Mouse (Mus musculus) liver, embryonic 11.5 days (tissue): ENCODE data around the gene Supt3. TPM values are rescaled to one million over a fixed set of nuclear protein-coding genes. Genes with fewer than 3 reads are reported as not detected.
A peak's percentile ranks its signal among the peaks of the same experiment; 100 is the strongest.

ENCODE experiments used
- ATAC-seq: fragments of 200-750 bp; cut with Nextera tagmentation; replicated peaks from 2 replicates; pipeline ENCODE4 v1.8.0; 2017; ENCODE audit warnings: moderate number of reproducible peaks, mild to moderate bottlenecking, moderate TSS enrichment, moderate library complexity; ENCODE audit not compliant: low FRiP score
- DNase-seq: peaks from one replicate; pipeline ENCODE4 v3.0.0-alpha.2; 2017; ENCODE audit warnings: low spot score
- H3K27ac ChIP-seq: fragments of 300-500 bp; sonication (generic); 2 replicates; pipeline ENCODE4 v1.5.1; 2014; ENCODE audit warnings: mild to moderate bottlenecking, low read depth, low read length, control low read depth
- H3K27me3 ChIP-seq: fragments of 300-500 bp; sonication (generic); replicated peaks from 2 replicates; pipeline ENCODE4 v1.6.1; 2014; ENCODE audit warnings: low read length, mixed read lengths; ENCODE audit not compliant: control insufficient read depth, insufficient read depth
- H3K36me3 ChIP-seq: fragments of 300-500 bp; sonication (generic); 2 replicates; pipeline ENCODE4 v1.6.1; 2014; ENCODE audit warnings: mild to moderate bottlenecking, low read length, moderate library complexity, mixed read lengths; ENCODE audit not compliant: control insufficient read depth, insufficient read depth
- H3K4me1 ChIP-seq: fragments of 300-500 bp; sonication (generic); replicated peaks from 2 replicates; pipeline ENCODE4 v1.6.1; 2014; ENCODE audit warnings: low read length, mixed read lengths; ENCODE audit not compliant: control insufficient read depth, insufficient read depth
- H3K4me2 ChIP-seq: fragments of 300-500 bp; sonication (generic); 2 replicates; pipeline ENCODE4 v1.6.1; 2014; ENCODE audit warnings: mild to moderate bottlenecking, control low read depth, moderate library complexity
- H3K4me3 ChIP-seq: fragments of 300-500 bp; sonication (generic); 2 replicates; pipeline ENCODE4 v1.5.1; 2014; ENCODE audit warnings: low read depth, low read length, control low read depth
- H3K9ac ChIP-seq: fragments of 300-500 bp; sonication (generic); 2 replicates; pipeline ENCODE4 v1.6.1; 2014; ENCODE audit warnings: low read depth, low read length, control low read depth
- H3K9me3 ChIP-seq: fragments of 300-500 bp; sonication (generic); 2 replicates; pipeline ENCODE4 v1.6.1; 2016; ENCODE audit warnings: low read length, inconsistent platforms, mixed read lengths; ENCODE audit not compliant: control insufficient read depth
- WGBS: fragments of 180-500 bp; shearing (Covaris S2); extraction: QIAGEN DNeasy Blood & Tissue Kit; methylation state at CpG from one replicate; pipeline ENCODE4 v1.1.7; 2014; 5-methylcytosine and 5-hydroxymethylcytosine counted together
- polyA plus RNA-seq: library from polyadenylated mRNA; unstranded; fragments of >200 nt; fragmentation: Nextera tagmentation; extraction: Ambion mirVana; gene quantifications from 2 replicates; pipeline ENCODE4 v1.2.1, GENCODE M21; 2014

Gene Supt3
- polyA plus RNA-seq, 1 experiment from 2014 or later = 17.7 TPM

DNA sequence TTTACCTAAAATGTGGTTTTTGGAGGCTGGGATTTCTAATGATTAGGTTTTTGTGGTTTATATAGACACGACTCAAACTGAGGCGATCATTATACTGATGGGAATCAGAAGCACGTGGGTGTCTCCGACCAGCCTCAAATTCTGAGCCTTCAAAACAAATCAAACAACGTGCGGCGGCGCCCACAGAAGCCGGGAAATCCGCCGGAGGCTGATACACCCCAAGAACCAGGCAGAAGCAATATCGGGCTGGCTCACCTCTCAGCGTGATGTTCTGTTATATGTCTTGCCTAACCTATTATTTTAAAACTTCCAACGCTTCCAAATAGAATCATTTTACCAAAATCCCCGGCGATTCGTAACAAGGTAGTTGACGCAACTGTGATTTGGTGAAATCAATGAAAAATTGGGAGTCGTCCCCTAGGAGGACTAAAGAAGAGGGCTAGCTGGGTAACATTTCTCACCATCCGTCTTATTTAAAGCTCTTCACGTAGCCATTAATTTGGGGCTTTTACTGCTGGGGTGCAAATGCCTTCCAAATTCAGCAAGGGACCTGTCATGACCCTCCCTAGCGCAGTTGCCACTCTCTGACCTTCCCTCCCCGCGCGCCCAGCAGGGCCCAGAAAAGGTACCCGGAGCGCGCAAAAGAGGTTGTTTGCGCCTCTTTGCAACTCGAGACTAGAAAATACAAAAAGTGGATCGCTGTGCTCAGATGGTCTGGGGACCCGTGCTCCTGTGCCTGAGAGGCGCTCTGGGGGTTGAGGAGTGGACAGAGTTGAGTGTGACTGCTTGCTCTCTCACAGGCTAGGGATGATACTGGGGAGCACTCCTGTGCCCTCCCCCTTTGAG, 39.5 kb upstream of the Supt3 start:
- Histone ChIP-seq H3K4me1 (peaks cover 8% of the 10 kb centered on the region; the same call in 1 of the 2 replicates), H3K4me3 (peak overlapping the region; percentile 22; the same call in 1 of the 2 replicates), H3K9me3 (no peaks in the 10 kb centered on the region), H3K4me2 (peak overlapping the region; percentile 51), H3K36me3 (no peaks in the 10 kb centered on the region), H3K27ac (no peak overlapping the region), H3K9ac (no peak overlapping the region), H3K27me3 (peaks cover 80% of the 10 kb centered on the region)
- DNase-seq = peak; percentile 41
- 1% methylated on average over 33 of the region's 33 CpGs for WGBS
- no peak for ATAC-seq

DNA sequence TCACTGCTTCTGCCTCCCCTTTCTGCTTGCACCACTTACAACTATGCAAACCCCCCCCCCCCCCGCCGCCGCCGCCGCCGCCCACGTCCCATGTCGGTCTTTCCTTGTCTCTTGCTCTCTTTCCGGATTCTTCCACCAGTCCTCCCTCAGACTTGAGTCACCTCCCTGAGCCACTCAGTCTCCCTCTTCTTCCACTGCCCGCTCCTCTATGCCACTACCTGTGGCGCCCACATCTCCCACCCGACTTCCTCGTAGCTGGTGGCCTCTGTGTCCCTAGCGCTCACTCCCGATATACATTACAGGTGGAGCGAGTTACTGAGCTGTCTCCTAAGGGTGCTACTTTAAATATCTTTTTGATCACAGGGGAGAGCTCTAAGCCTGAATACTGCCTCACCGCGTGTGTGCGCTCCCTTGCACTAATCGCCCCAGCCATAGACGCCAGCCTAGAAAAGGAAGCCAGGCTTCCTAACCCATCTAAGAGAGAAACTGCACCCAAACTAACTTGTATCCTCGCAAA, 38.8 kb upstream of the Supt3 start:
- Histone ChIP-seq H3K9ac (no peak overlapping the region), H3K4me1 (peaks cover 8% of the 10 kb centered on the region; the same call in 1 of the 2 replicates), H3K36me3 (no peaks in the 10 kb centered on the region), H3K9me3 (no peaks in the 10 kb centered on the region), H3K4me3 (peak overlapping the region; percentile 22; the same call in 1 of the 2 replicates), H3K27ac (no peak overlapping the region), H3K4me2 (peak overlapping the region; percentile 51), H3K27me3 (peaks cover 76% of the 10 kb centered on the region)
- peak; percentile 34 for DNase-seq
- WGBS = 2% methylated on average over 18 of the region's 22 CpGs
- ATAC-seq = no peak

- no peak overlapping the region for H3K4me3 ChIP-seq
- WGBS = 80% methylated on average over 9 of the region's 9 CpGs
- no peak overlapping the region for H3K27ac ChIP-seq
- DNase-seq (no peak), ATAC-seq (no peak)
- H3K9me3 ChIP-seq = no peaks in the 10 kb centered on the region
- H3K4me2 ChIP-seq = no peak overlapping the region
- no peak overlapping the region for H3K9ac ChIP-seq
- no peaks in the 10 kb centered on the region for H3K36me3 ChIP-seq
- peaks cover 35% of the 10 kb centered on the region for H3K27me3 ChIP-seq
- no peaks in the 10 kb centered on the region; the same call in 1 of the 2 replicates for H3K4me1 ChIP-seq
These were observed 34.7 kb upstream of the Supt3 start for GRCm38 (mm10) chr17:44742246-44742645.

- no peaks in the 10 kb centered on the region for H3K4me1 ChIP-seq
- no peak overlapping the region for H3K4me3 ChIP-seq
- peaks cover 20% of the 10 kb centered on the region for H3K27me3 ChIP-seq
- no peaks in the 10 kb centered on the region for H3K36me3 ChIP-seq
- DNase-seq = peak; percentile 15
- no peaks in the 10 kb centered on the region for H3K9me3 ChIP-seq
- no peak overlapping the region for H3K4me2 ChIP-seq
- H3K27ac ChIP-seq = no peak overlapping the region
- 38% methylated on average over 3 of the region's 3 CpGs for WGBS
- ATAC-seq = no peak
- H3K9ac ChIP-seq = no peak overlapping the region
These were observed 33.2 kb upstream of the Supt3 start for GRCm38 (mm10) chr17:44743780-44744179.

DNA sequence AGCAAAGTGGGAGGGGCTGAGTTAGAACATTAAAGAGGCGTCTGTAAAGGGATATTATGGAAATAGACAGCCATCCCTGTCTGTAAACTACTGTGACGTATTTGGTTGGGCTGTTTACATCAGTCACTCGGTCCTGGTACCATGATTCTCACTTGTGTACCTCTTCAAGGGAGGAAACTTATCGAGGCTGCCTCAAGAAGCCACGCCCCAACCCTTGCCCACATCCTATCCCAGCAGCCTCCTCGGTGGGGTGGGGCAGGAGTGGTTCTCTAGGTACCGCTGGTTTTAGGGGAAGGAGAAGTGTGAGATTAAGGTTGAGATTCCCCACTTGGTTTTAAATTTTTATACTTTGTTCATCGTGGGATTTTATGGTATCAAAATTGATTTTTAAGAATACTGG, 31.6 kb upstream of the Supt3 start:
- no peak overlapping the region for H3K4me2 ChIP-seq
- ATAC-seq (no peak), DNase-seq (no peak)
- H3K9me3 ChIP-seq = no peaks in the 10 kb centered on the region
- peaks cover 6% of the 10 kb centered on the region; the same call in 1 of the 2 replicates for H3K27me3 ChIP-seq
- WGBS = 66% methylated on average over 8 of the region's 8 CpGs
- H3K9ac ChIP-seq = no peak overlapping the region
- no peaks in the 10 kb centered on the region for H3K4me1 ChIP-seq
- H3K27ac ChIP-seq = no peak overlapping the region
- no peaks in the 10 kb centered on the region for H3K36me3 ChIP-seq
- no peak overlapping the region for H3K4me3 ChIP-seq

DNA sequence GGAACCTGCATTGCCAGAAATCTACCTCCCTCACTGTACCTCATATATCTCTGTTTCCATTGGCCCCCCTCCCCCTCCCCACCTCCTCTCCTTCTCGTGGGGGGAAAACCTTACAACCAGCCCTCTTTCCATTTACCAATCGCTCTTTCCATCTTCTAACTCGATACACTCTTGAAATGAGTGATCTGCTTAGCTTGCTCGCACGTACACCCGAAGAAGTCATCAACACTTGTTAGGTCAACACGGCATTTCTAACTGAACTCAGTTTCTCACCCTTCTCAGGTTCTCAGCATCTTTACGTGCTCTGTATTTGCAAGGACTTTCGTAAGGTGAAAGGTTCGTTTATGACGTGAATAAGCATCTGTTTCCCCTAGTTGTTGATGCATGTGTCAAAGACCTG, 10.6 kb upstream of the Supt3 start:
- Histone ChIP-seq H3K4me2 (no peak overlapping the region), H3K9ac (no peak overlapping the region), H3K9me3 (no peaks in the 10 kb centered on the region), H3K27ac (no peak overlapping the region), H3K36me3 (no peaks in the 10 kb centered on the region), H3K27me3 (no peaks in the 10 kb centered on the region), H3K4me3 (no peak overlapping the region), H3K4me1 (no peaks in the 10 kb centered on the region)
- no peak for ATAC-seq
- DNase-seq = no peak
- 83% methylated on average over 11 of the region's 11 CpGs for WGBS

GRCm38 (mm10) chr17:44766975-44767374, 10.0 kb upstream of the Supt3 start:
- DNase-seq = no peak
- Histone ChIP-seq H3K9me3 (no peaks in the 10 kb centered on the region), H3K27ac (no peak overlapping the region), H3K4me2 (no peak overlapping the region), H3K4me1 (no peaks in the 10 kb centered on the region), H3K9ac (no peak overlapping the region), H3K36me3 (no peaks in the 10 kb centered on the region), H3K4me3 (no peak overlapping the region), H3K27me3 (no peaks in the 10 kb centered on the region)
- WGBS = 68% methylated on average over 2 of the region's 2 CpGs
- no peak for ATAC-seq

DNA sequence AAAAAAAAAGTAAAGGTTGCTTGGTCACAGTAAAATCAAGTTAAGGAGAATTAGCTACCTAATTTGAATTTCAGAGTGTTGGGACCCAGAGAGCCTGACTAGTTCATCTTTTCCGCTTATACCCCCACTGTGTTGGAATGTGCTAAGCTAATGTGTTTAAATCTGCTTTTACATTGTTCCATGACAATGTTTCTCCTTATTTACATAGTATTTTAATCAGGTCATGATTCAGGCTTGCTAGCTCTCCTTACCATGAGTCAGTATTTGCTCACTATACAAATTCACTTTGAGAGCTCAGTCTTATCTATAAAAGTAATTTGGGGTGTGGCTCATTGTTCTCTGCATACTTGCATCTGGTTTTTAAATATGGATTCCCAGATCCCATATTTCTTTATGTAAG, 9.6 kb upstream of the Supt3 start:
- WGBS = 82% methylated on average over 1 of the region's 1 CpGs
- DNase-seq = no peak

GRCm38 (mm10) chr17:44768522-44768921, 8.4 kb upstream of the Supt3 start:
- Histone ChIP-seq H3K4me1 (no peaks in the 10 kb centered on the region), H3K4me3 (no peak overlapping the region), H3K9me3 (no peaks in the 10 kb centered on the region), H3K27ac (no peak overlapping the region), H3K4me2 (no peak overlapping the region), H3K9ac (no peak overlapping the region), H3K27me3 (no peaks in the 10 kb centered on the region), H3K36me3 (no peaks in the 10 kb centered on the region)
- DNase-seq = no peak
- 62% methylated on average over 5 of the region's 5 CpGs for WGBS
- no peak for ATAC-seq

More for the DNA sequence above, 9.6 kb upstream of the Supt3 start:
- no peak overlapping the region for H3K9ac ChIP-seq
- ATAC-seq = no peak
- H3K4me1 ChIP-seq = no peaks in the 10 kb centered on the region
- H3K27ac ChIP-seq = no peak overlapping the region
- H3K27me3 ChIP-seq = no peaks in the 10 kb centered on the region
- H3K4me2 ChIP-seq = no peak overlapping the region
- H3K36me3 ChIP-seq = no peaks in the 10 kb centered on the region
- no peaks in the 10 kb centered on the region for H3K9me3 ChIP-seq
- H3K4me3 ChIP-seq = no peak overlapping the region
